Mouse (Mus musculus): ENCODE results near the gene Gabbr2. TPM values are rescaled to one million over a fixed set of nuclear protein-coding genes. Genes with fewer than 3 reads are reported as not detected.

Gene Gabbr2
- polyA plus RNA-seq, 1 experiment from 2014 or later = 0.78 TPM

DNA sequence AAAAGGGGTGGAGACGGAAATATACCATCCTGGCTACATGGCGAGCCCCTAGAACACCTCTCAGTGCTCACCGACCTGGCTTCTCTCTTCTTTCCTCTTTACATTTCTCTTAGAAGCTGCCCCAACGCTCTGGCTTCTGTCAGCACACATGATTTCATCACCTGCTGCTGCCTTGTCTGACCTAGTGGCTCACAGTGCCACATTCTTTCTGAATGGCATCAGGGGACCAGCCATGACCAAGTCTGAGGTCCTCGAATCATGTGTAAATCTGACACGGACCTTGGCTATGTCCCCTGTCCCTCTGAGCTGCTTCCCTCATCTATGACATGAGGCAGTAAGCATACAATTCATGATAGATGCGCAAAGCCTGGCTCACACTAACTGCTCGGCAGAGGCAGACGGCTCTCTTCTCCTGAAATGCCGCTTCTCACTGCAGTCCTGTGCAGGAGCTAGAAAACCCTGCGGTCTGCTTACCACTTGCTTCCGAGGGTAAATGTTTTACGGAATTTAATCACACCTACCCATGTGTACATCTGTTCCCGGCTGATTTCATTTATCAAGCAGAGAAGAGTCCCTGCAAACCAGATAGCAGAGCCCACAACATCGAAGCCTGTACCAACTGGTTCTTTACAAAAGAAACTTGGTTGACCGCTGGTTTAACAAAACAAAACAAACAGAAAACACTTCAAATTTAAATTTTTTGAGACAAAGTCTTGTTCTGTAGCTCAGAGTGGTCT, 270.7 kb downstream of the Gabbr2 start:
- no peaks in the 10 kb centered on the region for H3K27me3 ChIP-seq (replicated peaks; ENCODE audit: control insufficient read depth, insufficient read depth, low read length)
- H3K4me3 ChIP-seq (ENCODE audit: low read depth, low read length) = no peak overlapping the region

DNA sequence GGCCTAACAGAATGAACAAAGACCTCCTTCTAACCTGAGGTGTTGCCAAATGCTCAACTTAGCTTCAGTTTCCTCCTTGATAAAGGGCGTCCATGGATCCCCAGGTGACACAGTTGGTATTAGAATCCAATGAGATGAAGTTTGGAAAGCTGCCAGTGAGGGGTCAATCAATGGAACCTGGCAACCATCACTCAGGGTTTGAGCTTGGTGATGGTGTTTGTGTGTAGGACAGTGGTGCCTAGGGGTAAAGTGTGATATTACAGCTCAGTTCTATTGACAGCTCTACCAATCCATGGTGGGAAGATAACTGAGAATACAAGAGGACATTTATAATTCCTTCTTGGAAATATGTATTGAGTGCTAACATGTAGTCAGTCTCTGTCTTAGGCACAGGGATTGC, 271.6 kb downstream of the Gabbr2 start:
- Histone ChIP-seq H3K36me3 (ENCODE audit: control insufficient read depth, insufficient read depth, low read length) (no peaks in the 10 kb centered on the region), H3K4me3 (ENCODE audit: low read depth, low read length) (no peak overlapping the region), H3K9me3 (ENCODE audit: control insufficient read depth, low read length) (no peaks in the 10 kb centered on the region), H3K27me3 (replicated peaks; ENCODE audit: control insufficient read depth, insufficient read depth, low read length) (no peaks in the 10 kb centered on the region), H3K4me1 (ENCODE audit: control insufficient read depth, insufficient read depth, low read length) (peaks cover 4% of the 10 kb centered on the region; the same call in 1 of the 2 replicates), H3K4me2 (ENCODE audit: low read depth, low read length) (no peak overlapping the region), H3K27ac (replicated peaks; ENCODE audit: low read depth, low read length) (no peak overlapping the region), H3K9ac (ENCODE audit: low read depth, low read length) (no peak overlapping the region)
- ATAC-seq (ENCODE audit: low read depth) = no peak
- 47% methylated on average over 1 of the region's 1 CpGs for WGBS
- no peak for DNase-seq (ENCODE audit: low spot score)

More for the DNA sequence above, 270.7 kb downstream of the Gabbr2 start:
- Histone ChIP-seq H3K4me1 (ENCODE audit: control insufficient read depth, insufficient read depth, low read length) (peaks cover 4% of the 10 kb centered on the region; the same call in 1 of the 2 replicates), H3K4me2 (ENCODE audit: low read depth, low read length) (no peak overlapping the region), H3K36me3 (ENCODE audit: control insufficient read depth, insufficient read depth, low read length) (no peaks in the 10 kb centered on the region), H3K27ac (replicated peaks; ENCODE audit: low read depth, low read length) (no peak overlapping the region), H3K9ac (ENCODE audit: low read depth, low read length) (no peak overlapping the region), H3K9me3 (ENCODE audit: control insufficient read depth, low read length) (no peaks in the 10 kb centered on the region)
- ATAC-seq (ENCODE audit: low read depth) (no peak), DNase-seq (ENCODE audit: low spot score) (no peak)
- 81% methylated on average over 16 of the region's 16 CpGs for WGBS

DNA sequence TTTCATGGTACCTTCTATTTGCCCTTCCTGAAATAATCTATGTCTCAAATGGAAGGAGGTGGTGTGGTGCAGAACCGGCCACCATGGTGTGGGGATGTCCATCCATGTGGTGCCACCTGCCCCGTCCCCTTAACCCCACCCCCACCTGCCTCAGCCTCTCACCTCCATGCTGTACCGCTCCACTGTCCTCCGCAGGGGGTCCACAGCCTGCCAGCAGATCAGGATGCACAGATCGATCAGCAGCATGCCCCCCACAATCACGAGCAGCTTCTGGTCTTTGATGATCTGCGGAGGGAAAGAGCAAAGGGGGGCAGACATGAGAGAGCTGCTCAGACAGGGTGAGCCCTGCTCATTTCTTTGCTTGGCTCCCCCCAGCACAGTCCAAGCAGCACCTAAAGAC, 273.0 kb downstream of the Gabbr2 start:
- Histone ChIP-seq H3K9ac (ENCODE audit: low read depth, low read length) (no peak overlapping the region), H3K4me3 (ENCODE audit: low read depth, low read length) (no peak overlapping the region), H3K27me3 (replicated peaks; ENCODE audit: control insufficient read depth, insufficient read depth, low read length) (no peaks in the 10 kb centered on the region), H3K4me1 (ENCODE audit: control insufficient read depth, insufficient read depth, low read length) (peaks cover 4% of the 10 kb centered on the region; the same call in 1 of the 2 replicates), H3K9me3 (ENCODE audit: control insufficient read depth, low read length) (no peaks in the 10 kb centered on the region), H3K36me3 (ENCODE audit: control insufficient read depth, insufficient read depth, low read length) (no peaks in the 10 kb centered on the region), H3K4me2 (ENCODE audit: low read depth, low read length) (no peak overlapping the region), H3K27ac (replicated peaks; ENCODE audit: low read depth, low read length) (no peak overlapping the region)
- no peak for DNase-seq (ENCODE audit: low spot score)
- 34% methylated on average over 7 of the region's 7 CpGs for WGBS
- no peak for ATAC-seq (ENCODE audit: low read depth)

DNA sequence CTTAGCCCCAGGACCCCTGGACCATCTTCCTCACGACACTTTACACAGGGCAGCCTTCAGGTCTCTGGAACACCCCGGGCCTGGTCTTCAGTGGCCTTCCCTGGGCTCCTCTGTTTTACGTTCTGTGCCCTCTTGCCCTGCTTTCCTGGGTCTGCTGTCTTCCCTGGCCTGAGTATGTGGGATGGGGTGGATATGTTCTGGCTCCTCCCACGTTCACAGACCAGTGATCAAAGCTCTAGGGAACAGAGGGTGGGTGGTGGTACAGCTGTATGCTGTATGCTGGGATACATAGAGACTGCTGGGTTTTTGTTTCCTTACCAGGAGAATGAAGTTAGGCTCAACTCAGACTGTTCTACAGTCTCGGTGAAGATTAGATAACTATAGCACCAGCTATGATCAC, 274.5 kb downstream of the Gabbr2 start:
- Histone ChIP-seq H3K4me2 (ENCODE audit: low read depth, low read length) (no peak overlapping the region), H3K9ac (ENCODE audit: low read depth, low read length) (no peak overlapping the region), H3K27me3 (replicated peaks; ENCODE audit: control insufficient read depth, insufficient read depth, low read length) (no peaks in the 10 kb centered on the region), H3K4me3 (ENCODE audit: low read depth, low read length) (no peak overlapping the region), H3K27ac (replicated peaks; ENCODE audit: low read depth, low read length) (no peak overlapping the region), H3K9me3 (ENCODE audit: control insufficient read depth, low read length) (0 out of 2 replicates have a peak, but pooled peaks cover 4% of the 10 kb centered on the region), H3K36me3 (ENCODE audit: control insufficient read depth, insufficient read depth, low read length) (no peaks in the 10 kb centered on the region), H3K4me1 (ENCODE audit: control insufficient read depth, insufficient read depth, low read length) (peaks cover 4% of the 10 kb centered on the region; the same call in 1 of the 2 replicates)
- WGBS = 43% methylated on average over 5 of the region's 5 CpGs
- DNase-seq (ENCODE audit: low spot score) = no peak
- no peak for ATAC-seq (ENCODE audit: low read depth)

DNA sequence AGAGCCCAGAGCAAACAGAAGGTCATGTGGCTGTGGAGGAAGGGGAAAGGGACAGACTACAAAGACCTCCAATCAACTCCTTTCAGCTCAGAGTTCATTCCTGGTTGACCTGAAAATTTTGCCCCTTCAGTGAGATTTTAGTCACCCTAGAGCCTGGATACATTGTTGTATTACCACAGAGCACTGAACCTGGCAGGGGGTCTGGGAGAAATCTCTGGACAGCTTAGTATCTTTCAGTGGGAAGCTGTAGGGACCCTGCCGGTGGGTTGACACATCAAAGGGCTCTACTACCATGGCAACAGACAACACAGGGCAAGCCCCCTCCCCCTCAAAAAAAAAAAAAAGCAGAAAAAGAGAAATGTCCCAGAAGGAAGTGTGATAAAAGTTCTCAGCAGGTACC, 275.3 kb downstream of the Gabbr2 start:
- Histone ChIP-seq H3K9me3 (ENCODE audit: control insufficient read depth, low read length) (0 out of 2 replicates have a peak, but pooled peaks cover 4% of the 10 kb centered on the region), H3K27me3 (replicated peaks; ENCODE audit: control insufficient read depth, insufficient read depth, low read length) (no peaks in the 10 kb centered on the region), H3K9ac (ENCODE audit: low read depth, low read length) (no peak overlapping the region), H3K4me2 (ENCODE audit: low read depth, low read length) (no peak overlapping the region), H3K4me1 (ENCODE audit: control insufficient read depth, insufficient read depth, low read length) (peaks cover 4% of the 10 kb centered on the region; the same call in 1 of the 2 replicates), H3K4me3 (ENCODE audit: low read depth, low read length) (no peak overlapping the region), H3K27ac (replicated peaks; ENCODE audit: low read depth, low read length) (no peak overlapping the region), H3K36me3 (ENCODE audit: control insufficient read depth, insufficient read depth, low read length) (no peaks in the 10 kb centered on the region)
- 7% methylated on average over 1 of the region's 1 CpGs for whole genome bisulfite sequencing
- no peak for ATAC-seq (ENCODE audit: low read depth)
- no peak for DNase-seq (ENCODE audit: low spot score)

DNA sequence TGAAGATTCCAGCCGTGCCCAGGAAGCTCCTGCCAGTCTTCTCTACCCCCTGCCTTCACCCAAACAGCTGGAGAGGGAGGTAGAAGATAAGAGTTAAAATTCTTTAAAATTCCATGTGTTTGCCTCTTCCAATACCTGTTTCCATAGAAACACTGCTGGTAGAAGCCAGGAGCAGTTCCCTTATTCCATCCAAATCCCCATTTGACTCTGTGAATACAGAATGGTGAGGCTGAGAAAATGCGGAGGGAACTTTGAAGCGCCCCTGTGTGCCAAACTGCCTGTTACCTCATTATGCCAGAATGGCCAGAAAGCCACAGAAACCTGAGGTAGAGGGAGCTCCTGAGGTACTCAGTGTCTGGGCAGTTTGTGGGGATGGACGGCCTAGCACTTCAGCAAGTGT, 281.1 kb downstream of the Gabbr2 start:
- no peaks in the 10 kb centered on the region for H3K36me3 ChIP-seq (ENCODE audit: control insufficient read depth, insufficient read depth, low read length)
- no peak overlapping the region for H3K27ac ChIP-seq (replicated peaks; ENCODE audit: low read depth, low read length)
- H3K4me2 ChIP-seq (ENCODE audit: low read depth, low read length) = no peak overlapping the region
- ATAC-seq (ENCODE audit: low read depth) (no peak), DNase-seq (ENCODE audit: low spot score) (no peak)
- no peaks in the 10 kb centered on the region for H3K4me1 ChIP-seq (ENCODE audit: control insufficient read depth, insufficient read depth, low read length)
- 81% methylated on average over 4 of the region's 4 CpGs for WGBS
- H3K27me3 ChIP-seq (replicated peaks; ENCODE audit: control insufficient read depth, insufficient read depth, low read length) = no peaks in the 10 kb centered on the region
- no peak overlapping the region for H3K4me3 ChIP-seq (ENCODE audit: low read depth, low read length)
- 0 out of 2 replicates have a peak, but pooled peaks cover 4% of the 10 kb centered on the region for H3K9me3 ChIP-seq (ENCODE audit: control insufficient read depth, low read length)
- H3K9ac ChIP-seq (ENCODE audit: low read depth, low read length) = no peak overlapping the region

DNA sequence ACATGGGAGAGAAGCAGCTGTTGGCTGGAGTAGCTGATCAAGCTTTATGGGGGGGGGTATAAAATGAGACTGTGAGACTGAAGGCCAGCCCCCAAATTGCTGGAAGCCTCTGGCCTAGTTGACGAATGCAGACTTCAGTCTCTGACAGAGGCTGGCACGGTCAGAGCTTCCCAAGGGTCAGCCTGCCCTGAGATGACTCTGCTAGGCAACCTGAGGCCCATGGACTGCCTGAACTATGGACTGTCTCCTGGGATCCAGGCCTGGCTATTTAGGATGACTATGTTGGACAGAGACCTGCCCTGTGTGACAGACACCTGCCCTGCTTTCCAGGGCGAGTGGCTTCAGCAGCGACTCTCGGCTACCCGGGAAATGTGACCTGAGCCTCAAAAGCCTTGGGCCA, 281.7 kb downstream of the Gabbr2 start:
- 69% methylated on average over 3 of the region's 6 CpGs for WGBS
- no peak overlapping the region for H3K4me2 ChIP-seq (ENCODE audit: low read depth, low read length)
- no peaks in the 10 kb centered on the region for H3K27me3 ChIP-seq (replicated peaks; ENCODE audit: control insufficient read depth, insufficient read depth, low read length)
- ATAC-seq (ENCODE audit: low read depth) (no peak), DNase-seq (ENCODE audit: low spot score) (no peak)
- H3K36me3 ChIP-seq (ENCODE audit: control insufficient read depth, insufficient read depth, low read length) = no peaks in the 10 kb centered on the region
- H3K9ac ChIP-seq (ENCODE audit: low read depth, low read length) = no peak overlapping the region
- no peak overlapping the region for H3K27ac ChIP-seq (replicated peaks; ENCODE audit: low read depth, low read length)
- no peaks in the 10 kb centered on the region for H3K4me1 ChIP-seq (ENCODE audit: control insufficient read depth, insufficient read depth, low read length)
- no peak overlapping the region for H3K4me3 ChIP-seq (ENCODE audit: low read depth, low read length)
- H3K9me3 ChIP-seq (ENCODE audit: control insufficient read depth, low read length) = 0 out of 2 replicates have a peak, but pooled peaks cover 4% of the 10 kb centered on the region

DNA sequence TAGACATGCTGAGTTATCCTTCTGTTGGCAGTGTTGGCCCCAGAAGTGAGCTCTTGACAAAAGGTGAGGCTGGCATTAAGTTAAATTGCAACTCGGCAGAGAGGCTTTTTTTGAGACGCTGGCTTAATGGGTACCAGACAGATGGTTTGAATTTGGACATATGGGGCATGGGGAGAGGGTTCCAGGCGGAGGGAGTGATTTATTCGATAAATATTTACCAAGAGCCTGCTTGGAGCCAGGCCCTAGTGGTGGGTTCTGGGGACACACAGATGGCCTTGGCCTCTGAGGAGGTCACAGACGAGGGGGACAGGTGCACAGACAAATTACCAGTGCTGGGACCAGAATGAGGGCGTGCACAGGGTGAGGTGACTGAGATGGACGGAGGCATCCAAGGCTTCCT, 282.2 kb downstream of the Gabbr2 start:
- DNase-seq (ENCODE audit: low spot score) = no peak
- no peak overlapping the region for H3K4me2 ChIP-seq (ENCODE audit: low read depth, low read length)
- H3K36me3 ChIP-seq (ENCODE audit: control insufficient read depth, insufficient read depth, low read length) = no peaks in the 10 kb centered on the region
- no peak overlapping the region for H3K27ac ChIP-seq (replicated peaks; ENCODE audit: low read depth, low read length)
- no peaks in the 10 kb centered on the region for H3K4me1 ChIP-seq (ENCODE audit: control insufficient read depth, insufficient read depth, low read length)
- 48% methylated on average over 7 of the region's 7 CpGs for WGBS
- 0 out of 2 replicates have a peak, but pooled peaks cover 4% of the 10 kb centered on the region for H3K9me3 ChIP-seq (ENCODE audit: control insufficient read depth, low read length)
- no peak for ATAC-seq (ENCODE audit: low read depth)
- no peak overlapping the region for H3K4me3 ChIP-seq (ENCODE audit: low read depth, low read length)
- H3K9ac ChIP-seq (ENCODE audit: low read depth, low read length) = no peak overlapping the region
- no peaks in the 10 kb centered on the region for H3K27me3 ChIP-seq (replicated peaks; ENCODE audit: control insufficient read depth, insufficient read depth, low read length)

DNA sequence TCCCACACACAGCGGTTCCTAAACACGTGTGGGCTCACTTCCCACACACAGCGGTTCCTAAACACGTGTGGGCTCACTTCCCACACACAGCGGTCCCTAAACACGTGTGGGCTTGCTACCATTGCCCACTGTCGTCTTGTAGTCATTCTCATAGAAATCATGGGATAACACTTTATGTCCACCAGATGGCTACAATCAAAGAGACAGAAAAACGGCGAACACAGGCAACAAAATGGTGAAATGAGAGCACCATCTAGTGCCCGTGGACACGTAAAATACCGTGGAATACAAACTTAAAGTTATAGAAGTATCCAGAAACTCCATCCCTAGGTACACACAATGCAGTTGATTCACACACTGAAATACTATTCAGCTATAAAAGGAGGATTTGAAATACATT, 285.9 kb downstream of the Gabbr2 start:
- H3K36me3 ChIP-seq (ENCODE audit: control insufficient read depth, insufficient read depth, low read length) = no peaks in the 10 kb centered on the region
- no peak overlapping the region for H3K4me3 ChIP-seq (ENCODE audit: low read depth, low read length)
- DNase-seq (ENCODE audit: low spot score) (no peak), ATAC-seq (ENCODE audit: low read depth) (no peak)
- no peak overlapping the region for H3K4me2 ChIP-seq (ENCODE audit: low read depth, low read length)
- H3K27ac ChIP-seq (replicated peaks; ENCODE audit: low read depth, low read length) = no peak overlapping the region
- WGBS = 77% methylated on average over 12 of the region's 12 CpGs
- no peak overlapping the region for H3K9ac ChIP-seq (ENCODE audit: low read depth, low read length)
- no peaks in the 10 kb centered on the region for H3K27me3 ChIP-seq (replicated peaks; ENCODE audit: control insufficient read depth, insufficient read depth, low read length)
- no peaks in the 10 kb centered on the region for H3K9me3 ChIP-seq (ENCODE audit: control insufficient read depth, low read length)
- H3K4me1 ChIP-seq (ENCODE audit: control insufficient read depth, insufficient read depth, low read length) = no peaks in the 10 kb centered on the region
